Mouse (Mus musculus) forebrain, embryonic 11.5 days (tissue): ENCODE measurements around the gene Rasal2. TPM values are rescaled to one million over a fixed set of nuclear protein-coding genes. Genes with fewer than 3 reads are reported as not detected.

Experiments
- ATAC-seq: fragments of 200-750 bp; cut with Nextera tagmentation; replicated peaks from 2 replicates; pipeline ENCODE4 v1.8.0; 2017; ENCODE audit warnings: moderate TSS enrichment; ENCODE audit not compliant: low FRiP score
- DNase-seq: peaks from one replicate; pipeline ENCODE4 v3.0.0-alpha.2; 2017; ENCODE audit warnings: low spot score
- H3K27ac ChIP-seq: fragments of 300-500 bp; sonication (generic); 2 replicates; pipeline ENCODE4 v1.5.1; 2014; ENCODE audit warnings: low read depth, low read length
- H3K27me3 ChIP-seq: fragments of 300-500 bp; sonication (generic); 2 replicates; pipeline ENCODE4 v1.6.1; 2014; ENCODE audit warnings: mild to moderate bottlenecking, low read length, mixed read lengths; ENCODE audit not compliant: control insufficient read depth, insufficient read depth
- H3K36me3 ChIP-seq: fragments of 300-500 bp; sonication (generic); 2 replicates; pipeline ENCODE4 v1.6.1; 2014; ENCODE audit warnings: mild to moderate bottlenecking, low read length, moderate library complexity, mixed read lengths; ENCODE audit not compliant: control insufficient read depth, insufficient read depth
- H3K4me1 ChIP-seq: fragments of 300-500 bp; sonication (generic); replicated peaks from 2 replicates; pipeline ENCODE4 v1.6.1; 2014; ENCODE audit warnings: low read length, mixed read lengths; ENCODE audit not compliant: control insufficient read depth, insufficient read depth
- H3K4me2 ChIP-seq: fragments of 300-500 bp; sonication (generic); 2 replicates; pipeline ENCODE4 v1.6.1; 2014; ENCODE audit warnings: low read depth, mild to moderate bottlenecking, low read length, moderate library complexity, mixed read lengths; ENCODE audit not compliant: severe bottlenecking
- H3K4me3 ChIP-seq: fragments of 300-500 bp; sonication (generic); 2 replicates; pipeline ENCODE4 v1.5.1; 2014; ENCODE audit warnings: low read depth, low read length
- H3K9ac ChIP-seq: fragments of 300-500 bp; sonication (generic); 2 replicates; pipeline ENCODE4 v1.6.1; 2014; ENCODE audit warnings: low read length
- H3K9me3 ChIP-seq: fragments of 300-500 bp; sonication (generic); 2 replicates; pipeline ENCODE4 v1.6.1; 2016; ENCODE audit warnings: low read length, mixed read lengths; ENCODE audit not compliant: control insufficient read depth
- WGBS: fragments of 180-500 bp; shearing (Covaris S2); extraction: QIAGEN DNeasy Blood & Tissue Kit; methylation state at CpG from one replicate; pipeline ENCODE4 v1.1.7; 2014; 5-methylcytosine and 5-hydroxymethylcytosine counted together
- polyA plus RNA-seq: library from polyadenylated mRNA; unstranded; fragments of >200 nt; fragmentation: Nextera tagmentation; extraction: Ambion mirVana; gene quantifications from 2 replicates; pipeline ENCODE4 v1.2.1, GENCODE M21; 2014

Rasal2 gene
- polyA plus RNA-seq, 1 experiment from 2014 or later, result 15.4 TPM

DNA sequence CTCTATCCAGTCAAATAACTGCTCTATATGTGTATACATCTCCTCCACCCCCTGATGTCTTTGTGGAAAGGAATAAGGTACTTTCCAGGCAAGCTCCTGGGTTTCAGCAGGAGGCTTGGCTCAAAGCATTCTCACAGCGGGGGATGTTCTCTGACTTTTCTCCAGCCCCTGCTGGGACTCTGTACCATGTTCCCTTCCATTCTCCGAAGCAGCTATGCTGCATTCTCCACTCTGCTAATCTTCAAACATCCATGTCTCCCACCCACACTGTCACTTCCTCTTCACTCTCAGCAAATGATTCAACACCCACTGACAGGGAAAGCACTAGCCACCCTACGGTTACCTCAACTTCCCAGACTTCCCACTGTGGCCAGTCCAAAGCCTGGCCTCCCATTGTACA is 20.9 kb upstream of the Rasal2 start:
- Histone ChIP-seq H3K27me3 (no peaks in the 10 kb centered on the region), H3K9me3 (no peaks in the 10 kb centered on the region), H3K9ac (no peak overlapping the region), H3K4me1 (no peaks in the 10 kb centered on the region), H3K27ac (no peak overlapping the region), H3K36me3 (no peaks in the 10 kb centered on the region), H3K4me3 (no peak overlapping the region), H3K4me2 (no peak overlapping the region)
- no peak for DNase-seq
- ATAC-seq, result no peak
- 42% methylated on average over 3 of the region's 3 CpGs for WGBS

DNA sequence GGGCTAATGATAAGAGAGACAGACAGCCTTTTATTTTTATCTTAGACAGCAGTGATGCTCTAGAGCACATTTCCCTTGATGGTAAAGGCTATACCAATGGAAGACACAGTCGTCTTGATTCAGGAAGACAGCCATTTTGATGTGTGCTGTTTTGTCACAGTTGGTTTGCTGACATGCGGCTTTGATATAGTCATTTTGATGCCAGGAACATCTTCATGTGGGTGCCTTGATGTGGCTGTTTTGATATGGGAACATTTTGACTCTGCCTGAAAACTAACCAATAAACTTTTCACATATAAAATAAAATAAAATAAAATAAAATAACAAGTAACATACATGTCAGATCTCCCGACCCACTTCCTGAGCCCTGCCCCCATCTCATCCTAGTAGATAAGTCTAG is 16.0 kb upstream of the Rasal2 start:
- no peak overlapping the region for H3K27ac ChIP-seq
- 95% methylated on average over 3 of the region's 3 CpGs for WGBS
- H3K36me3 ChIP-seq, result no peaks in the 10 kb centered on the region
- DNase-seq (no peak), ATAC-seq (no peak)
- no peaks in the 10 kb centered on the region for H3K27me3 ChIP-seq
- no peaks in the 10 kb centered on the region for H3K4me1 ChIP-seq
- no peaks in the 10 kb centered on the region for H3K9me3 ChIP-seq
- no peak overlapping the region for H3K4me2 ChIP-seq
- no peak overlapping the region for H3K9ac ChIP-seq
- H3K4me3 ChIP-seq, result no peak overlapping the region

DNA sequence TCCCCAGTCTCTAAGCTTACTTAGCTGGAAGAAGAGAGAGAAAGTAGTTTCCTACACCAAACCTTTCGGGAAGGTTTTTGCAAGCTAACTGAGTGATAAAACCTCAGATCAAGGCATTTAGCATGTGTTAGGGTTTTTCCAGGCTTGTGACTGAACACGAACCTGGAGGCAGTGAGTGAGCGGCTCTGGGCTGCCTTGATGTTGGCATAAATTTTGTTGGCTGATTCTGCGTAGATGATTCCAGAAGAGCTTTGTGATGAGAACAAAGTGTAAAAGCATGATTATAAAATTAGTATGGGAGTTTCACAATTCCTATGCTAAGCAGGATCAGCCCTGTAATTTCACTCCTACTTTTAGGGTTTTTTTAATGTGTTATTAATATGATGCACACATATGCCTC is 15.2 kb upstream of the Rasal2 start:
- ATAC-seq (no peak), DNase-seq (no peak)
- H3K4me2 ChIP-seq, result no peak overlapping the region
- H3K27me3 ChIP-seq, result no peaks in the 10 kb centered on the region
- 90% methylated on average over 4 of the region's 4 CpGs for WGBS
- no peak overlapping the region for H3K4me3 ChIP-seq
- no peaks in the 10 kb centered on the region for H3K9me3 ChIP-seq
- H3K27ac ChIP-seq, result no peak overlapping the region
- no peaks in the 10 kb centered on the region for H3K4me1 ChIP-seq
- no peaks in the 10 kb centered on the region for H3K36me3 ChIP-seq
- H3K9ac ChIP-seq, result no peak overlapping the region

DNA sequence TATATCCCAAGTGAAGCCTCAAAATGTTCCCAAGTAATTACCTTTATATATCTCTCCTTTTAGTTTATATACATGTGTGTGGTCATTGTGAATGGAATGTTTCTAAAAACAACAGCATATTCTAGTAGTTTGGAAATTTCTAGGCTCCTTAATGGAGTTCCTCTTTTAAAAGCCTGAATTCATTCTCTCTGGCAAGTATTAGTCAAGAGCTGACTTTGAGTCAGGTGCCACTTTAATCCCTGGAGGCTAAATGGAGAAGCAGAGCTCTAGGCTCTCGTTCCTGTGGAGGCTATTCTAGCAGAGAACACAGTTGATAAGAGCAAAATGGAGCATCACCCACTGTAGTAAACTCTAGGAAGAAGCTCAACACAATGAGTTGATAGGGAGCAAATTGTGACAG is 14.5 kb upstream of the Rasal2 start:
- H3K9me3 ChIP-seq, result no peaks in the 10 kb centered on the region
- no peaks in the 10 kb centered on the region for H3K27me3 ChIP-seq
- H3K4me1 ChIP-seq, result no peaks in the 10 kb centered on the region
- H3K4me3 ChIP-seq, result no peak overlapping the region
- H3K4me2 ChIP-seq, result no peak overlapping the region
- no peak overlapping the region for H3K9ac ChIP-seq
- no peak for DNase-seq
- 76% methylated on average over 1 of the region's 1 CpGs for WGBS
- H3K36me3 ChIP-seq, result no peaks in the 10 kb centered on the region
- ATAC-seq, result no peak
- H3K27ac ChIP-seq, result no peak overlapping the region

DNA sequence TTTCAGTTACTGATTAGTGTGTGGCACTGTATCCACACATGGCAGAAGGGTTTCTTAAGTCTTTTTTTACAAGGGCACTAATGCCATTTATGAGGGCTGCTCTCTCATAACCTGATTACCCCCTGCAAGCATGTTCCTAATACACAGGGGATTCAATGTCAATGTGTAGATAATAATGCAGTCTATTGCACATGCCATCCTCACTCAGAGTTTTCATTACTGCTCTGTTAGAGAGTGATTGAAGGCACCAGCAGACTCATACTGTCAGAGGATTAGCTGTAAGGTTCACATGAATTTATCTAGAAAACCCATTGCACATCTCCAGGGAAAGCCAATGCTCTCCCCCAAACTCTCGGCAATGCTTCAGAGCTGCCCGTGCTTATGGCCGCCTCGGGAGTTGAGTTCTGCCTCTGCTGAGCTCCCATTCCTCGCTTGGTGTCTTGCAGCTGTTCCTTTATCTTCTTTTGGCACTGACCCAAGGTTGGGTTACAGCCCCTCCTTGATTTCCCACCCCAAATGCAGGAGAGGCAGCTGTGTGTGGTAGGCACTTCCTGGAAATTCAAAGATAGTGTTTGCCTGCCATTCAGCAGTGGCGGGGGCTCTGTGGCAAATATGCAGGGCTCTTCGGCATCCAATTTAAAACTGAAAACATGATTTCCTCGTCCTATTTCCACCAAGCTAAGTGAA is 13.5 kb upstream of the Rasal2 start:
- no peak for ATAC-seq
- Histone ChIP-seq H3K9ac (no peak overlapping the region), H3K9me3 (no peaks in the 10 kb centered on the region), H3K36me3 (no peaks in the 10 kb centered on the region), H3K4me2 (no peak overlapping the region), H3K27me3 (no peaks in the 10 kb centered on the region), H3K4me3 (no peak overlapping the region), H3K27ac (no peak overlapping the region), H3K4me1 (no peaks in the 10 kb centered on the region)
- 79% methylated on average over 8 of the region's 8 CpGs for WGBS
- DNase-seq, result no peak

DNA sequence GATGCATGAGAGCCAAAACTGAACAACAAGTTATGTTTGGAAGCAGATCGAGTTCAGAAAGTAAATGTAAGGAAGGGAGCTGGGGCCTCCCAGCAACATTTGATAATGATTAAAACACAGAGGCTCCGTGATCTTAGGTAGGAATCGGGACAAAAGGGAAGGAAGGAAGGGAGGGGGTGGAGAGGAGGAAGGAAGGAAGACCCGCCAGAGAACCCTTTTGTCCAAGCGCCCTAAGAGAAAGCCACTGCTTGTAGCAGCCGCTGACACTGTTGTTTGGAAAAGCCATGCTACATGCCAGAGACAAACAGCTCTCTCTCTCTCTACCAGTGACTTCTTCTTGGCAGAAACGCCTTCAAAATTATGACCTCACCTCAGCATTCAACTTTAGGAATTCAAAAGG is 5.5 kb upstream of the Rasal2 start:
- H3K4me1 ChIP-seq, result peaks cover 2% of the 10 kb centered on the region; the same call in 1 of the 2 replicates
- DNase-seq (peak; percentile 52), ATAC-seq (0 out of 2 replicates have a peak, but pooled peaks have one; percentile 60)
- H3K27ac ChIP-seq, result no peak overlapping the region; the same call in 1 of the 2 replicates
- WGBS, result 23% methylated on average over 7 of the region's 7 CpGs
- no peaks in the 10 kb centered on the region for H3K27me3 ChIP-seq
- no peaks in the 10 kb centered on the region for H3K9me3 ChIP-seq
- no peaks in the 10 kb centered on the region for H3K36me3 ChIP-seq
- H3K4me3 ChIP-seq, result no peak overlapping the region
- peak overlapping the region; percentile 8; the same call in 1 of the 2 replicates for H3K4me2 ChIP-seq
- H3K9ac ChIP-seq, result no peak overlapping the region

DNA sequence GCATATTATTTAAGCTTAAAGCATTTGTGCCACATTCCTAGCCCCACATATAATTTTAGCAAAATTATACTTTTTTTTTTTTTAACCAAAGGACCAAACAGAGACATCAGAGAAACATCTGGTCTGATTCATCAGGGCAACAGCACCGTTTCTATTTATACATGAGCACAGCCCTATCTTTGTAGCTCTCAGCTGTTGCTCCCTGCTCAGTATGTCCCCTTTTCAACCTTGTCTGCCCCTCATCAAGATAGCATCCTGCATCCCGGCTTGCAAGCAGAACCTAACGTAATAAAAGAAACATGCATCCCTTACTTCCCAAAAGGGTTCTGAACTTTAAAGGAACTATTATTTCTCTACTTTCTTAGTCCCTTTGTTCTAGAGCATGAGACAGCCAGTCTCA is 5.0 kb upstream of the Rasal2 start:
- no peaks in the 10 kb centered on the region for H3K36me3 ChIP-seq
- no peaks in the 10 kb centered on the region for H3K27me3 ChIP-seq
- H3K4me2 ChIP-seq, result no peak overlapping the region
- 53% methylated on average over 3 of the region's 3 CpGs for WGBS
- no peaks in the 10 kb centered on the region for H3K9me3 ChIP-seq
- no peak overlapping the region for H3K4me3 ChIP-seq
- peaks cover 2% of the 10 kb centered on the region; the same call in 1 of the 2 replicates for H3K4me1 ChIP-seq
- DNase-seq, result no peak
- no peak for ATAC-seq
- H3K9ac ChIP-seq, result no peak overlapping the region
- no peak overlapping the region for H3K27ac ChIP-seq

DNA sequence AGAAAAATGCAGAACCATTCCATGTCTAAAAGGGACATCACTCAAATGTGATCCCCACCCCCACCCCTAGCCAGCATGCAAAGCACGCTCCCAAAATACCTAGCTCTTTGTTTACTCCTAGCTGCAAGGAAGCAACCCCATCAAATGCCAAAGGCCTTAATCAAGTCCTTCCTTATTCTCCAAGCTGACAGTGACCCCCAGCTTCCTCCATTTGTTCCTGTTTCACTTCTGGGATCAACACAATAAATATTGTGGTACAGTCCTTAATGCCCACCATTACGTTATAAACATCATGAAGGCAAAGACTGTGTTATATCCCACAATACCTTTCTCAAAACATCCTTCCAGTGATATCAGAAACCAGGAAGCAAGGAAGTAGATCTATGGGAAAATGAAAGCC is 4.2 kb upstream of the Rasal2 start:
- WGBS, result 82% methylated on average over 2 of the region's 2 CpGs
- Histone ChIP-seq H3K27ac (no peak overlapping the region), H3K9me3 (no peaks in the 10 kb centered on the region), H3K4me1 (peaks cover 2% of the 10 kb centered on the region; the same call in 1 of the 2 replicates), H3K27me3 (no peaks in the 10 kb centered on the region), H3K9ac (no peak overlapping the region), H3K4me2 (no peak overlapping the region), H3K4me3 (no peak overlapping the region), H3K36me3 (no peaks in the 10 kb centered on the region)
- ATAC-seq, result no peak
- DNase-seq, result no peak

DNA sequence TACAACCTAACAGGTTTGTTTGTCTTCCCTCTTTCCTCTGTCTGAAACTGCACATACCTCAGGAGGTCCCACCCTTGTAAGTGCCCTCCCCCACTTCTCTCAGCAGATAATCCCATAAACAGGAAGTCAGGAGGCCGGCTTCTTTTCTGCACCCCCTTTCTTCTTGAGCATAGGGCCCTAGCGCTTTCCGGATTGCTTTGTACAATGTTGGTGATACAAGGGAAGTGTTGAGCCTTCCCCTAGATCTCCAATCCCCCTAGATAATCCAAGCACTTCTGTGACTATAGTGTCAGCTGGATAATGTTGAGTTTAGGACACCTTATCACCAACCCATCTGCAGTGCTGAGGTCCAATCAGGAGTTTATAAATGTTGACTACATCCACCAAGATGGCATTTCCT is 3.4 kb upstream of the Rasal2 start:
- no peak overlapping the region for H3K4me2 ChIP-seq
- ATAC-seq, result no peak
- 76% methylated on average over 3 of the region's 3 CpGs for WGBS

More for the DNA sequence above, 3.4 kb upstream of the Rasal2 start:
- DNase-seq, result no peak
- Histone ChIP-seq H3K4me1 (peaks cover 5% of the 10 kb centered on the region; the same call in 1 of the 2 replicates), H3K9ac (no peak overlapping the region), H3K9me3 (no peaks in the 10 kb centered on the region), H3K27me3 (no peaks in the 10 kb centered on the region), H3K4me3 (no peak overlapping the region), H3K27ac (no peak overlapping the region), H3K36me3 (no peaks in the 10 kb centered on the region)
